Mouse (Mus musculus) lung, postnatal 10 days (tissue): Measurements from ENCODE around the gene A930009A15Rik.

Experiments
- DNase-seq: peaks from one replicate; pipeline ENCODE4 v3.0.0; 2021

A930009A15Rik gene

GRCm38 (mm10) chr10:115583071-115583470 lies 13.3 kb downstream of the A930009A15Rik start:
- no peak for DNase-seq

GRCm38 (mm10) chr10:115584656-115585055 lies 14.9 kb downstream of the A930009A15Rik start:
- no peak for DNase-seq

GRCm38 (mm10) chr10:115585491-115586245 lies 15.9 kb downstream of the A930009A15Rik start:
- DNase-seq, result no peak

GRCm38 (mm10) chr10:115586246-115587231 lies 16.8 kb downstream of the A930009A15Rik start:
- no peak for DNase-seq

- DNase-seq, result peak; percentile 51
Measured at GRCm38 (mm10) chr10:115587301-115587969, 17.6 kb downstream of the A930009A15Rik start, which contains the start of gene Lgr5. Gene Lgr5 (minus strand): TSS chr10:115587780.

GRCm38 (mm10) chr10:115587979-115588378 lies 18.2 kb downstream of the A930009A15Rik start:
- DNase-seq, result no peak

GRCm38 (mm10) chr10:115593221-115593620 lies 23.4 kb downstream of the A930009A15Rik start:
- no peak for DNase-seq

- no peak for DNase-seq
Measured at GRCm38 (mm10) chr10:115593651-115594050, 23.9 kb downstream of the A930009A15Rik start.

GRCm38 (mm10) chr10:115595748-115596147 lies 26.0 kb downstream of the A930009A15Rik start:
- no peak for DNase-seq

GRCm38 (mm10) chr10:115617456-115618287 lies 47.9 kb downstream of the A930009A15Rik start:
- peak; percentile 66 for DNase-seq

- DNase-seq, result no peak
Measured at GRCm38 (mm10) chr10:115618288-115618856, 48.6 kb downstream of the A930009A15Rik start.

- DNase-seq, result no peak
Measured at GRCm38 (mm10) chr10:115623481-115623880, 53.7 kb downstream of the A930009A15Rik start.

- peak; percentile 58 for DNase-seq
Measured at GRCm38 (mm10) chr10:115623956-115624671, 54.3 kb downstream of the A930009A15Rik start.

- no peak for DNase-seq
Measured at GRCm38 (mm10) chr10:115624957-115625356, 55.2 kb downstream of the A930009A15Rik start.

GRCm38 (mm10) chr10:115626678-115627077 lies 56.9 kb downstream of the A930009A15Rik start:
- no peak for DNase-seq
